Mouse (Mus musculus) left cerebral cortex, postnatal 25 days (tissue): ENCODE measurements at regions not wholly inside any gene's neighbourhood (a gene's known extent, or its start where the extent isn't known, plus 50 kb on each side); places are given as distances from the start of the nearest gene placed in this dataset.

ENCODE experiments used
- DNase-seq, 2 experiments: peaks; one replicate each; pipeline ENCODE4 v3.0.0; 2022; ENCODE audit warnings: low spot score in 2 of 2, mixed read lengths in 1 of 2
- intact Hi-C: fragments of 180-260 bp; cut with DNase I; formaldehyde crosslinking; loops from one replicate; pipeline ENCODE4 v1.15.1; 2025

GRCm38 (mm10) chr14:36624822-36625221, 343.8 kb downstream of the Ccser2 start:
- no peak for DNase-seq
- intact Hi-C loops: no loop called here

GRCm38 (mm10) chr14:36624134-36624533, 344.4 kb downstream of the Ccser2 start:
- intact Hi-C loops: no loop called here
- DNase-seq: no peak

- intact Hi-C loops: no loop called here
- DNase-seq: no peak
These were observed 345.5 kb downstream of the Ccser2 start for GRCm38 (mm10) chr14:36623036-36623435.

- intact Hi-C loops: no loop called here
- no peak for DNase-seq
These were observed 350.0 kb downstream of the Ccser2 start for GRCm38 (mm10) chr14:36618459-36619085.

- DNase-seq: no peak
- intact Hi-C loops: no loop called here
These were observed 350.6 kb downstream of the Ccser2 start for GRCm38 (mm10) chr14:36617987-36618386.

- intact Hi-C loops: no loop called here
- no peak for DNase-seq
These were observed 353.7 kb downstream of the Ccser2 start for GRCm38 (mm10) chr14:36614926-36615325.

- intact Hi-C loops: no loop called here
- no peak for DNase-seq
These were observed 355.7 kb downstream of the Ccser2 start for GRCm38 (mm10) chr14:36612860-36613259.

GRCm38 (mm10) chr14:36584065-36584635, 384.4 kb downstream of the Ccser2 start:
- DNase-seq: peak; percentile 12 to 53
- intact Hi-C loops: loop anchor here (10.0 kb wide), 1 partner anchor 1769 kb away; no protein-coding TSS in a partner anchor

GRCm38 (mm10) chr14:36583338-36584064, 385.1 kb downstream of the Ccser2 start:
- intact Hi-C loops: loop anchor here (10.0 kb wide), 1 partner anchor 1769 kb away; no protein-coding TSS in a partner anchor
- DNase-seq: peak; percentile 37 to 43

- intact Hi-C loops: no loop called here
- DNase-seq: no peak
These were observed 405.2 kb downstream of the Ccser2 start for GRCm38 (mm10) chr14:36563229-36563865.

- DNase-seq: peak in 1 of 2 experiments; percentile 28
- intact Hi-C loops: no loop called here
These were observed 431.2 kb downstream of the Ccser2 start for GRCm38 (mm10) chr14:36537402-36537801.

GRCm38 (mm10) chr14:36527310-36527709, 432.6 kb downstream of the 4930474N05Rik start:
- intact Hi-C loops: loop anchor here (10.0 kb wide), 2 partner anchors 237 to 973 kb away; no protein-coding TSS in a partner anchor
- DNase-seq: no peak

GRCm38 (mm10) chr14:36525591-36526037, 430.9 kb downstream of the 4930474N05Rik start:
- intact Hi-C loops: loop anchor here (10.0 kb wide), 2 partner anchors 239 to 971 kb away; no protein-coding TSS in a partner anchor
- peak; percentile 66 to 93 for DNase-seq

GRCm38 (mm10) chr14:36502076-36502994, 407.6 kb downstream of the 4930474N05Rik start:
- intact Hi-C loops: no loop called here
- DNase-seq: no peak

GRCm38 (mm10) chr14:36499323-36499722, 404.6 kb downstream of the 4930474N05Rik start:
- DNase-seq: no peak
- intact Hi-C loops: no loop called here

- DNase-seq: no peak
- intact Hi-C loops: no loop called here
These were observed 390.8 kb downstream of the 4930474N05Rik start for GRCm38 (mm10) chr14:36485499-36485898.

GRCm38 (mm10) chr14:36471617-36472016, 376.9 kb downstream of the 4930474N05Rik start:
- intact Hi-C loops: no loop called here
- peak in 1 of 2 experiments; percentile 15 for DNase-seq

- intact Hi-C loops: no loop called here
- DNase-seq: peak in 1 of 2 experiments; percentile 4
These were observed 375.6 kb downstream of the 4930474N05Rik start for GRCm38 (mm10) chr14:36470362-36470761.

GRCm38 (mm10) chr14:36453049-36453448, 358.3 kb downstream of the 4930474N05Rik start:
- DNase-seq: no peak
- intact Hi-C loops: no loop called here
